Mouse (Mus musculus): Measurements from ENCODE around the gene Emc3.

- TF ChIP-seq POLR2A (IDR thresholded peaks at IDR 0.05; ENCODE audit: control insufficient read depth, extremely low read depth, insufficient read depth, low read length, poor library complexity) = no peak
- TF ChIP-seq CTCF (IDR thresholded peaks at IDR 0.05; ENCODE audit: borderline replicate concordance, control insufficient read depth, extremely low read depth, insufficient read depth, low read length, poor library complexity) = no peak
Observed at GRCm38 (mm10) chr6:113468512-113468911, 62.9 kb downstream of the Emc3 start.

Measured in thymus, adult 2 months (tissue).